Mouse (Mus musculus) cerebral cortex, adult 2 months (tissue): ENCODE measurements around the gene Rab1a.

Experiments
- WGBS: fragments of 180-500 bp; shearing (Covaris S2); methylation state at CpG from one replicate; pipeline ENCODE4 v1.1.7; 2018; 5-methylcytosine and 5-hydroxymethylcytosine counted together

Gene Rab1a

GRCm38 (mm10) chr11:20221671-20222070 is 20.4 kb downstream of the Rab1a start:
- 67% methylated on average over 1 of the region's 1 CpGs for WGBS

GRCm38 (mm10) chr11:20224196-20224595 is 23.0 kb downstream of the Rab1a start:
- WGBS = 66% methylated on average over 6 of the region's 6 CpGs

GRCm38 (mm10) chr11:20225938-20226337 is 24.7 kb downstream of the Rab1a start:
- WGBS = 98% methylated on average over 4 of the region's 4 CpGs

GRCm38 (mm10) chr11:20228666-20229065 is 27.4 kb downstream of the Rab1a start:
- WGBS = 73% methylated on average over 5 of the region's 5 CpGs

- WGBS = 58% methylated on average over 4 of the region's 4 CpGs
Observed at GRCm38 (mm10) chr11:20229311-20229710, 28.1 kb downstream of the Rab1a start.

- 50% methylated on average over 1 of the region's 1 CpGs for WGBS
Observed at GRCm38 (mm10) chr11:20230286-20230685, 29.1 kb downstream of the Rab1a start.

GRCm38 (mm10) chr11:20231128-20231878 is 30.1 kb downstream of the Rab1a start:
- 33% methylated on average over 8 of the region's 8 CpGs for WGBS

GRCm38 (mm10) chr11:20232016-20232755 is 31.0 kb downstream of the Rab1a start:
- 52% methylated on average over 5 of the region's 5 CpGs for WGBS

- 56% methylated on average over 3 of the region's 3 CpGs for WGBS
Observed at GRCm38 (mm10) chr11:20234233-20234632, 33.0 kb downstream of the Rab1a start.

- WGBS = 82% methylated on average over 7 of the region's 7 CpGs
Observed at GRCm38 (mm10) chr11:20237018-20237417, 35.8 kb downstream of the Rab1a start.

GRCm38 (mm10) chr11:20237976-20238375 is 36.7 kb downstream of the Rab1a start:
- 87% methylated on average over 3 of the region's 3 CpGs for WGBS

- WGBS = 80% methylated on average over 9 of the region's 9 CpGs
Observed at GRCm38 (mm10) chr11:20239279-20239861, 38.1 kb downstream of the Rab1a start.

GRCm38 (mm10) chr11:20240331-20240730 is 39.1 kb downstream of the Rab1a start:
- 72% methylated on average over 5 of the region's 5 CpGs for WGBS

GRCm38 (mm10) chr11:20241311-20241710 is 40.1 kb downstream of the Rab1a start:
- 83% methylated on average over 7 of the region's 7 CpGs for WGBS

GRCm38 (mm10) chr11:20242366-20243056 is 41.3 kb downstream of the Rab1a start:
- WGBS = 83% methylated on average over 6 of the region's 6 CpGs

GRCm38 (mm10) chr11:20243214-20243913 is 42.1 kb downstream of the Rab1a start:
- WGBS = 44% methylated on average over 9 of the region's 9 CpGs

GRCm38 (mm10) chr11:20244336-20245290 is 43.4 kb downstream of the Rab1a start:
- 69% methylated on average over 16 of the region's 16 CpGs for WGBS

GRCm38 (mm10) chr11:20245316-20245715 is 44.1 kb downstream of the Rab1a start:
- 55% methylated on average over 6 of the region's 6 CpGs for WGBS

- 19% methylated on average over 1 of the region's 1 CpGs for WGBS
Observed at GRCm38 (mm10) chr11:20246616-20247015, 45.4 kb downstream of the Rab1a start.

- whole genome bisulfite sequencing = 70% methylated on average over 8 of the region's 8 CpGs
Observed at GRCm38 (mm10) chr11:20247146-20247855, 46.1 kb downstream of the Rab1a start.
